Comparison of ENCODE assay signal across 10 mouse cellular contexts in genomic region chr11:76372534-76372933, GRCm38 (mm10). TPM values are rescaled to one million over a fixed set of nuclear protein-coding genes. Genes with fewer than 3 reads are reported as not detected.
A peak's percentile ranks its signal among the peaks of the same experiment; 100 is the strongest.
DNase-seq lines count a peak whose midpoint lies in the region; ATAC-seq lines count a peak whose summit lies in the region.
"Had no signal": no experiment of that assay in that cellular context is flagged by ENCODE, and none has a peak within 500 bp of the region (broad histone marks: within the 10 kb centered on the region; RNA-seq: fewer than 3 reads in every experiment).

No protein-coding gene starts in this region.

- H3K27ac ChIP-seq in hindbrain, embryonic 10.5 days = peak overlapping the region; percentile 9; the same call in 1 of the 2 replicates
- H3K27ac ChIP-seq in hindbrain, embryonic 12.5 days = no peak overlapping the region
- peak overlapping the region; percentile 92; the same call in 1 of the 2 replicates for H3K27ac ChIP-seq in heart, embryonic 10.5 days
- peak overlapping the region; percentile 60 for H3K27ac ChIP-seq in neural tube, embryonic 15.5 days (replicated peaks)

- no peak for DNase-seq in hindbrain, embryonic 10.5 days (ENCODE audit: low spot score)
- peak; percentile 46 for DNase-seq in cerebellum, adult 8-10 months
- no peak for DNase-seq in heart, embryonic 10.5 days (ENCODE audit: low spot score)
- no peak for DNase-seq in kidney, adult 9 months
- no peak for DNase-seq in ovary, postnatal 36 days (ENCODE audit: low spot score)
- DNase-seq: forebrain, postnatal 0 days; kidney, postnatal 14 days had no signal

- H3K9me3 ChIP-seq in hindbrain, embryonic 10.5 days = no peaks in the 10 kb centered on the region
- H3K9me3 ChIP-seq in hindbrain, embryonic 12.5 days (replicated peaks) = no peaks in the 10 kb centered on the region
- no peaks in the 10 kb centered on the region for H3K9me3 ChIP-seq in heart, embryonic 10.5 days
- no peaks in the 10 kb centered on the region for H3K9me3 ChIP-seq in neural tube, embryonic 15.5 days (replicated peaks)

- no peak overlapping the region for H3K4me3 ChIP-seq in hindbrain, embryonic 10.5 days
- H3K4me3 ChIP-seq in hindbrain, embryonic 12.5 days = no peak overlapping the region
- H3K4me3 ChIP-seq in heart, embryonic 10.5 days = no peak overlapping the region
- no peak overlapping the region for H3K4me3 ChIP-seq in neural tube, embryonic 15.5 days (replicated peaks)

- peaks cover 55% of the 10 kb centered on the region for H3K4me1 ChIP-seq in hindbrain, embryonic 10.5 days (replicated peaks)
- H3K4me1 ChIP-seq in hindbrain, embryonic 12.5 days = peaks cover 46% of the 10 kb centered on the region
- peaks cover 79% of the 10 kb centered on the region for H3K4me1 ChIP-seq in heart, embryonic 10.5 days
- H3K4me1 ChIP-seq in neural tube, embryonic 15.5 days = peaks cover 48% of the 10 kb centered on the region

- WGBS in hindbrain, embryonic 10.5 days = 48% methylated on average over 6 of the region's 6 CpGs
- WGBS in hindbrain, embryonic 12.5 days = 52% methylated on average over 6 of the region's 6 CpGs
- WGBS in heart, embryonic 10.5 days = 36% methylated on average over 6 of the region's 6 CpGs
- WGBS in neural tube, embryonic 15.5 days = 45% methylated on average over 6 of the region's 6 CpGs

- no peak overlapping the region for H3K9ac ChIP-seq in hindbrain, embryonic 12.5 days
- no peak overlapping the region for H3K9ac ChIP-seq in neural tube, embryonic 15.5 days (replicated peaks)
- H3K9ac ChIP-seq: forebrain, postnatal 0 days had no signal

- ATAC-seq in hindbrain, embryonic 12.5 days (ENCODE audit: low FRiP score) = no peak
- ATAC-seq in neural tube, embryonic 15.5 days (ENCODE audit: low FRiP score) = no peak
- no peak for ATAC-seq in granulocyte monocyte progenitor cell, adult 5-6 weeks (replicated peaks; ENCODE audit: poor library complexity, severe bottlenecking)
- ATAC-seq: forebrain, postnatal 0 days had no signal

- peaks cover 5% of the 10 kb centered on the region; the same call in 1 of the 2 replicates for H3K36me3 ChIP-seq in hindbrain, embryonic 10.5 days
- no peaks in the 10 kb centered on the region for H3K36me3 ChIP-seq in hindbrain, embryonic 12.5 days
- H3K36me3 ChIP-seq in heart, embryonic 10.5 days = no peaks in the 10 kb centered on the region
- no peaks in the 10 kb centered on the region for H3K36me3 ChIP-seq in neural tube, embryonic 15.5 days

- H3K27me3 ChIP-seq in hindbrain, embryonic 10.5 days (ENCODE audit: insufficient read depth, poor library complexity, severe bottlenecking) = no peaks in the 10 kb centered on the region
- no peaks in the 10 kb centered on the region for H3K27me3 ChIP-seq in hindbrain, embryonic 12.5 days
- no peaks in the 10 kb centered on the region for H3K27me3 ChIP-seq in heart, embryonic 10.5 days (ENCODE audit: insufficient read depth, poor library complexity, severe bottlenecking)
- H3K27me3 ChIP-seq in neural tube, embryonic 15.5 days (replicated peaks) = no peaks in the 10 kb centered on the region

- no peak overlapping the region for H3K4me2 ChIP-seq in hindbrain, embryonic 12.5 days (replicated peaks)
- H3K4me2 ChIP-seq in neural tube, embryonic 15.5 days = no peak overlapping the region

RNA-seq across cellular contexts. Expression of gene Nxn, which starts 26.4 kb away (rescaled TPM):
- polyA plus RNA-seq in hindbrain, embryonic 10.5 days (2016; fragmentation: Nextera tagmentation; extraction: Ambion mirVana) = 45.3 and 46.6 TPM in 2 replicates
- 54.3 and 57.3 TPM in 2 replicates for polyA plus RNA-seq in hindbrain, embryonic 12.5 days (2016; fragmentation: Nextera tagmentation; extraction: Ambion mirVana)
- polyA plus RNA-seq in heart, embryonic 10.5 days (2016; fragmentation: Nextera tagmentation; extraction: Ambion mirVana) = 27.9 and 34.5 TPM in 2 replicates
- polyA plus RNA-seq in neural tube, embryonic 15.5 days (2015; fragmentation: Nextera tagmentation; extraction: Ambion mirVana) = 27.3 and 29.8 TPM in 2 replicates
- total RNA-seq in granulocyte monocyte progenitor cell, adult 5-6 weeks (2014; fragmentation: Nextera tagmentation) = 29.6 and 32.3 TPM in 2 replicates
- 24.1 and 25.5 TPM in 2 replicates for total RNA-seq in granulocyte monocyte progenitor cell, adult 5-6 weeks (2017)

RNA-seq across cellular contexts. Expression of gene Timm22, which starts 34.2 kb away (rescaled TPM):
- 123 and 148 TPM in 2 replicates for polyA plus RNA-seq in hindbrain, embryonic 10.5 days (2016; fragmentation: Nextera tagmentation; extraction: Ambion mirVana)
- polyA plus RNA-seq in hindbrain, embryonic 12.5 days (2016; fragmentation: Nextera tagmentation; extraction: Ambion mirVana) = 111 and 113 TPM in 2 replicates
- polyA plus RNA-seq in heart, embryonic 10.5 days (2016; fragmentation: Nextera tagmentation; extraction: Ambion mirVana) = 120 and 129 TPM in 2 replicates
- 107 and 108 TPM in 2 replicates for polyA plus RNA-seq in neural tube, embryonic 15.5 days (2015; fragmentation: Nextera tagmentation; extraction: Ambion mirVana)
- 21.3 and 32.4 TPM in 2 replicates for total RNA-seq in granulocyte monocyte progenitor cell, adult 5-6 weeks (2014; fragmentation: Nextera tagmentation)
- 9.9 and 13.9 TPM in 2 replicates for total RNA-seq in granulocyte monocyte progenitor cell, adult 5-6 weeks (2017)
